Mouse (Mus musculus) CH12.LX (cell line): ENCODE data around the gene Tanc2. TPM values are rescaled to one million over a fixed set of nuclear protein-coding genes. Genes with fewer than 3 reads are reported as not detected.

Source experiments
- DNase-seq: peaks from one replicate; pipeline ENCODE4 v3.0.0-alpha.2; 2013; ENCODE audit errors: extremely low read depth
- H3K27ac ChIP-seq: 2 replicates; pipeline ENCODE4 v1.5.1; 2012; ENCODE audit warnings: low read depth, mild to moderate bottlenecking, control low read depth, moderate library complexity; ENCODE audit not compliant: insufficient read depth
- H3K27me3 ChIP-seq: replicated peaks from 2 replicates; pipeline ENCODE3; 2012; ENCODE audit warnings: inconsistent platforms
- H3K36me3 ChIP-seq, 2 experiments: replicated peaks in 1 of 2; 2 replicates each; pipeline versions ENCODE3 to v1.6.1; 2012; ENCODE audit warnings: inconsistent platforms in 1 of 2, low read length in 1 of 2, mild to moderate bottlenecking in 1 of 2, mixed read lengths in 1 of 2, moderate library complexity in 1 of 2; ENCODE audit not compliant: control insufficient read depth in 1 of 2, insufficient read depth in 1 of 2
- H3K4me1 ChIP-seq, 2 experiments: 2 replicates each; pipeline ENCODE4 v1.6.1; 2012; ENCODE audit warnings: inconsistent platforms in 1 of 2, moderate library complexity in 1 of 2; ENCODE audit not compliant: insufficient read depth in 2 of 2, control insufficient read depth in 1 of 2
- H3K4me2 ChIP-seq: 2 replicates; pipeline ENCODE4 v1.6.1; 2012; ENCODE audit warnings: low read depth, mild to moderate bottlenecking, control low read depth; ENCODE audit not compliant: poor library complexity, insufficient read depth, severe bottlenecking
- H3K4me3 ChIP-seq, 3 experiments: fragments of 150-350 bp in 1 of 3; sonication (generic) in 1 of 3; replicated peaks in 1 of 3; 2 replicates each; pipeline versions ENCODE3 to v1.5.1; 2011 to 2012; ENCODE audit warnings: low read depth in 2 of 3, low read length in 2 of 3, mild to moderate bottlenecking in 2 of 3, moderate library complexity in 2 of 3, control low read depth in 1 of 3, improper control_type of control experiment in 1 of 3, inconsistent platforms in 1 of 3, mixed read lengths in 1 of 3; ENCODE audit not compliant: poor library complexity in 1 of 3
- H3K79me2 ChIP-seq: replicated peaks from 2 replicates; pipeline ENCODE4 v1.6.1; 2012; ENCODE audit warnings: mild to moderate bottlenecking, moderate library complexity; ENCODE audit not compliant: control insufficient read depth, poor library complexity, insufficient read depth, severe bottlenecking; ENCODE audit errors: extremely low read depth
- H3K9ac ChIP-seq: 2 replicates; pipeline ENCODE4 v1.6.1; 2012; ENCODE audit warnings: low read depth, mild to moderate bottlenecking, control low read depth, moderate library complexity; ENCODE audit not compliant: insufficient read depth
- H3K9me3 ChIP-seq: replicated peaks from 2 replicates; pipeline ENCODE3; 2012; ENCODE audit warnings: low read length, inconsistent platforms, mixed read lengths
- BHLHE40 ChIP-seq: IDR thresholded peaks from 2 replicates; pipeline ENCODE4 v1.6.1; 2011; ENCODE audit warnings: mild to moderate bottlenecking, low read depth, low read length, improper control_type of control experiment
- CHD1 ChIP-seq: IDR thresholded peaks from 2 replicates; pipeline ENCODE4 v1.6.1; 2012; ENCODE audit warnings: low read depth, low read length, improper control_type of control experiment, inconsistent platforms
- CHD2 ChIP-seq: IDR thresholded peaks from 2 replicates; pipeline ENCODE4 v1.6.1; 2011; ENCODE audit warnings: low read length, improper control_type of control experiment
- CTCF ChIP-seq, 2 experiments: IDR thresholded peaks in 1 of 2; conservative IDR thresholded peaks in 1 of 2; 2 replicates each; pipeline ENCODE4 v1.5.1; 2011 to 2012; ENCODE audit warnings: low read depth in 2 of 2, low read length in 2 of 2, improper control_type of control experiment in 1 of 2, inconsistent platforms in 1 of 2, mild to moderate bottlenecking in 1 of 2, moderate library complexity in 1 of 2
- E2F4 ChIP-seq: IDR thresholded peaks from 2 replicates; pipeline ENCODE4 v1.6.1; 2011; ENCODE audit warnings: low read depth, low read length, improper control_type of control experiment; ENCODE audit not compliant: insufficient replicate concordance
- ETS1 ChIP-seq: conservative IDR thresholded peaks from 2 replicates; pipeline ENCODE4 v1.6.1; 2012; ENCODE audit warnings: low read depth, mild to moderate bottlenecking, inconsistent platforms, low read length, improper control_type of control experiment, moderate library complexity
- GABPA ChIP-seq: IDR thresholded peaks from 2 replicates; pipeline ENCODE4 v1.6.1; 2012; ENCODE audit warnings: low read depth, low read length, improper control_type of control experiment, inconsistent platforms; ENCODE audit not compliant: insufficient replicate concordance
- JUND ChIP-seq: conservative IDR thresholded peaks from 2 replicates; pipeline ENCODE4 v1.6.1; 2011; ENCODE audit warnings: low read depth, low read length, improper control_type of control experiment
- KAT2A ChIP-seq: IDR thresholded peaks from 2 replicates; pipeline ENCODE4 v1.6.1; 2012; ENCODE audit warnings: low read length, improper control_type of control experiment, inconsistent platforms; ENCODE audit not compliant: insufficient replicate concordance
- MAX ChIP-seq: IDR thresholded peaks from 2 replicates; pipeline ENCODE4 v1.6.1; 2011; ENCODE audit warnings: low read length, improper control_type of control experiment
- MAZ ChIP-seq: IDR thresholded peaks from 2 replicates; pipeline ENCODE4 v1.6.1; 2012; ENCODE audit warnings: low read depth, mild to moderate bottlenecking, inconsistent platforms, low read length, improper control_type of control experiment, moderate library complexity
- MXI1 ChIP-seq: IDR thresholded peaks from 2 replicates; pipeline ENCODE4 v1.6.1; 2011; ENCODE audit warnings: mild to moderate bottlenecking, low read depth, low read length, improper control_type of control experiment
- MYC ChIP-seq: IDR thresholded peaks from 2 replicates; pipeline ENCODE4 v1.6.1; 2011; ENCODE audit warnings: low read depth, mild to moderate bottlenecking, improper control_type of control experiment, low read length
- NELFE ChIP-seq: IDR thresholded peaks from 2 replicates; pipeline ENCODE4 v1.6.1; 2011; ENCODE audit warnings: low read depth, low read length, improper control_type of control experiment
- PAX5 ChIP-seq: IDR thresholded peaks from 2 replicates; pipeline ENCODE4 v1.6.1; 2012; ENCODE audit warnings: low read length, inconsistent platforms, mixed read lengths
- POLR2A ChIP-seq: IDR thresholded peaks from 2 replicates; pipeline ENCODE4 v1.6.1; 2011; ENCODE audit warnings: low read depth, mild to moderate bottlenecking, improper control_type of control experiment, low read length
- POLR2AphosphoS2 ChIP-seq: IDR thresholded peaks from 2 replicates; pipeline ENCODE4 v1.6.1; 2011; ENCODE audit warnings: low read depth, low read length, improper control_type of control experiment
- RCOR1 ChIP-seq: conservative IDR thresholded peaks from 2 replicates; pipeline ENCODE4 v1.6.1; 2012; ENCODE audit warnings: low read depth, mild to moderate bottlenecking, inconsistent platforms, low read length, improper control_type of control experiment
- TCF12 ChIP-seq: IDR thresholded peaks from 2 replicates; pipeline ENCODE4 v1.6.1; 2014; ENCODE audit warnings: low read depth, mild to moderate bottlenecking, inconsistent platforms, low read length, improper control_type of control experiment
- ZC3H11A ChIP-seq: IDR thresholded peaks from 2 replicates; pipeline ENCODE4 v1.6.1; 2012; ENCODE audit warnings: low read depth, mild to moderate bottlenecking, inconsistent platforms, low read length, improper control_type of control experiment
- ZMIZ1 ChIP-seq: IDR thresholded peaks from 2 replicates; pipeline ENCODE4 v1.6.1; 2012; ENCODE audit warnings: low read depth, mild to moderate bottlenecking, inconsistent platforms, low read length, improper control_type of control experiment
- ZNF384 ChIP-seq: IDR thresholded peaks from 2 replicates; pipeline ENCODE4 v1.6.1; 2012; ENCODE audit warnings: low read depth, low read length, improper control_type of control experiment, inconsistent platforms
- dilution Hi-C: fragments of 300-500 bp; cut with MboI; formaldehyde crosslinking; loops from 2 replicates; pipeline ENCODE4 v1.14.3; 2020; ENCODE audit warnings: low sequenced_read_pairs; ENCODE audit not compliant: extremely low pct_unique_long_range_greater_than_20kb, extremely low pct_ligation_motif_present
- in situ Hi-C: fragments of 300-500 bp; cut with MboI; formaldehyde crosslinking; loops from 3 replicates; pipeline ENCODE4 v1.14.3; 2019; ENCODE audit warnings: low sequenced_read_pairs, low pct_ligation_motif_present, low pct_unique_long_range_greater_than_20kb, mixed read lengths
- polyA plus RNA-seq: library from polyadenylated mRNA; unstranded; fragments of >175 nt; gene quantifications from 2 replicates; pipeline ENCODE4 v1.2.1, GENCODE M21; 2012; ENCODE audit warnings: low read depth; ENCODE audit not compliant: insufficient read length
- total RNA-seq, 2 experiments: library from RNA; depleted of rRNA; stranded (reverse); fragments of 300-350 nt in 1 of 2; fragments of >200 nt in 1 of 2; gene quantifications; 2 replicates each; pipeline ENCODE4 v1.2.3; 2012 to 2014

Tanc2 gene
- total and polyA plus RNA-seq, 3 experiments: 2.6 to 10.4 (median 3.2) TPM

GRCm38 (mm10) chr11:105836344-105836891, 246.6 kb downstream of the Tanc2 start:
- Histone ChIP-seq H3K9me3 (no peaks in the 10 kb centered on the region), H3K4me3 (no peak overlapping the region), H3K9ac (no peak overlapping the region), H3K4me1 (no peaks in the 10 kb centered on the region), H3K27ac (no peak overlapping the region), H3K36me3 (peaks cover 0 to 13% of the 10 kb centered on the region in 2 experiments), H3K4me2 (no peak overlapping the region), H3K27me3 (no peaks in the 10 kb centered on the region), H3K79me2 (no peaks in the 10 kb centered on the region)
- no peak for DNase-seq
- in situ Hi-C loops: no loop called here
- dilution Hi-C loops: no loop called here
- no peak for TF ChIP-seq MYC
- no peak for TF ChIP-seq MAZ
- no peak for TF ChIP-seq TCF12
- TF ChIP-seq GABPA: no peak
- no peak for TF ChIP-seq NELFE
- no peak for TF ChIP-seq KAT2A
- TF ChIP-seq MXI1: no peak
- TF ChIP-seq CHD1: no peak
- TF ChIP-seq MAX: no peak
- no peak for TF ChIP-seq POLR2A
- no peak for TF ChIP-seq E2F4
- TF ChIP-seq PAX5: no peak
- no peak for TF ChIP-seq ZC3H11A
- TF ChIP-seq ZMIZ1: no peak
- no peak for TF ChIP-seq CHD2
- TF ChIP-seq CTCF (conservative IDR thresholded peaks at IDR 0.05 in 1 of 2, IDR thresholded peaks at IDR 0.05 in 1 of 2; ENCODE audit: low read depth in 2 of 2, low read length in 2 of 2): no peak
- no peak for TF ChIP-seq ZNF384
- no peak for TF ChIP-seq RCOR1
- TF ChIP-seq BHLHE40: no peak

- no peaks in the 10 kb centered on the region for H3K79me2 ChIP-seq
- H3K9me3 ChIP-seq: no peaks in the 10 kb centered on the region
- dilution Hi-C loops (no loop called here), in situ Hi-C loops (no loop called here)
- no peak overlapping the region for H3K4me2 ChIP-seq
- no peak for DNase-seq
- no peak for TF ChIP-seq POLR2AphosphoS2
- no peak for TF ChIP-seq ETS1
- TF ChIP-seq MAZ: no peak
- TF ChIP-seq JUND: no peak
- no peak overlapping the region for H3K27ac ChIP-seq
- no peaks in the 10 kb centered on the region for H3K4me1 ChIP-seq
- H3K27me3 ChIP-seq: no peaks in the 10 kb centered on the region
- peaks cover 0 to 16% of the 10 kb centered on the region in 2 experiments for H3K36me3 ChIP-seq
- H3K4me3 ChIP-seq: no peak overlapping the region
- no peak overlapping the region for H3K9ac ChIP-seq
These were observed 248.2 kb downstream of the Tanc2 start for GRCm38 (mm10) chr11:105837962-105838361.
